Mouse (Mus musculus) intestine, embryonic 15.5 days (tissue): ENCODE data around the gene Syna. TPM values are rescaled to one million over a fixed set of nuclear protein-coding genes. Genes with fewer than 3 reads are reported as not detected.

Source experiments
- ATAC-seq: fragments of 200-750 bp; cut with Nextera tagmentation; 2 replicates; pipeline ENCODE4 v1.8.0; 2017; ENCODE audit warnings: moderate TSS enrichment, moderate library complexity
- H3K27ac ChIP-seq: fragments of 300-500 bp; sonication (generic); 2 replicates; pipeline ENCODE4 v1.5.1; 2015; ENCODE audit warnings: mild to moderate bottlenecking, inconsistent platforms
- H3K27me3 ChIP-seq: fragments of 300-500 bp; sonication (generic); replicated peaks from 2 replicates; pipeline ENCODE4 v1.6.1; 2015; ENCODE audit warnings: inconsistent platforms
- H3K36me3 ChIP-seq: fragments of 300-500 bp; sonication (generic); 2 replicates; pipeline ENCODE4 v1.6.1; 2015; ENCODE audit warnings: inconsistent platforms
- H3K4me1 ChIP-seq: fragments of 300-500 bp; sonication (generic); replicated peaks from 2 replicates; pipeline ENCODE4 v1.6.1; 2015; ENCODE audit warnings: inconsistent platforms
- H3K4me2 ChIP-seq: fragments of 300-500 bp; sonication (generic); replicated peaks from 2 replicates; pipeline ENCODE4 v1.6.1; 2015; ENCODE audit warnings: mild to moderate bottlenecking, inconsistent platforms
- H3K4me3 ChIP-seq: fragments of 300-500 bp; sonication (generic); replicated peaks from 2 replicates; pipeline ENCODE4 v1.5.1; 2015; ENCODE audit warnings: inconsistent platforms
- H3K9ac ChIP-seq: fragments of 300-500 bp; sonication (generic); 2 replicates; pipeline ENCODE4 v1.6.1; 2015; ENCODE audit warnings: inconsistent platforms
- H3K9me3 ChIP-seq: fragments of 300-500 bp; sonication (generic); 2 replicates; pipeline ENCODE4 v1.6.1; 2016; ENCODE audit warnings: inconsistent platforms
- WGBS: fragments of 180-500 bp; shearing (Covaris S2); methylation state at CpG from one replicate; pipeline ENCODE4 v1.1.7; 2015; 5-methylcytosine and 5-hydroxymethylcytosine counted together
- polyA plus RNA-seq: library from polyadenylated mRNA; unstranded; fragments of >200 nt; fragmentation: Nextera tagmentation; extraction: Ambion mirVana; gene quantifications from 2 replicates; pipeline ENCODE4 v1.2.1, GENCODE M21; 2015

Gene Syna
- polyA plus RNA-seq, 1 experiment from 2014 or later = 0.06 TPM

GRCm38 (mm10) chr5:134521806-134522205, 38.2 kb downstream of the Syna start:
- H3K36me3 ChIP-seq = peaks cover 30% of the 10 kb centered on the region
- H3K4me1 ChIP-seq = no peaks in the 10 kb centered on the region
- no peaks in the 10 kb centered on the region for H3K27me3 ChIP-seq
- no peak overlapping the region for H3K9ac ChIP-seq
- 84% methylated on average over 7 of the region's 7 CpGs for WGBS
- no peak overlapping the region for H3K27ac ChIP-seq
- no peaks in the 10 kb centered on the region for H3K9me3 ChIP-seq
- H3K4me2 ChIP-seq = no peak overlapping the region
- H3K4me3 ChIP-seq = no peak overlapping the region
- no peak for ATAC-seq

- no peak for ATAC-seq
- 96% methylated on average over 2 of the region's 2 CpGs for WGBS
- Histone ChIP-seq H3K4me1 (no peaks in the 10 kb centered on the region), H3K9ac (no peak overlapping the region), H3K27ac (no peak overlapping the region), H3K36me3 (peaks cover 37% of the 10 kb centered on the region), H3K4me2 (no peak overlapping the region), H3K27me3 (no peaks in the 10 kb centered on the region), H3K4me3 (no peak overlapping the region), H3K9me3 (no peaks in the 10 kb centered on the region)
Observed at GRCm38 (mm10) chr5:134521131-134521530, 38.8 kb downstream of the Syna start.

GRCm38 (mm10) chr5:134520120-134520519, 39.9 kb downstream of the Syna start:
- 93% methylated on average over 4 of the region's 4 CpGs for WGBS

GRCm38 (mm10) chr5:134519471-134519870, 40.5 kb downstream of the Syna start:
- no peak overlapping the region for H3K4me2 ChIP-seq
- no peak for ATAC-seq
- no peaks in the 10 kb centered on the region for H3K4me1 ChIP-seq
- H3K4me3 ChIP-seq = no peak overlapping the region
- H3K9me3 ChIP-seq = no peaks in the 10 kb centered on the region
- peaks cover 54% of the 10 kb centered on the region for H3K36me3 ChIP-seq
- WGBS = 89% methylated on average over 5 of the region's 5 CpGs
- H3K9ac ChIP-seq = no peak overlapping the region
- no peaks in the 10 kb centered on the region for H3K27me3 ChIP-seq
- no peak overlapping the region for H3K27ac ChIP-seq

More at GRCm38 (mm10) chr5:134520120-134520519, 39.9 kb downstream of the Syna start:
- Histone ChIP-seq H3K27ac (no peak overlapping the region), H3K36me3 (peaks cover 47% of the 10 kb centered on the region), H3K9ac (no peak overlapping the region), H3K4me3 (no peak overlapping the region), H3K4me2 (no peak overlapping the region), H3K4me1 (no peaks in the 10 kb centered on the region), H3K27me3 (no peaks in the 10 kb centered on the region), H3K9me3 (no peaks in the 10 kb centered on the region)
- no peak for ATAC-seq

GRCm38 (mm10) chr5:134512086-134512485, 47.9 kb downstream of the Syna start:
- no peak overlapping the region for H3K9ac ChIP-seq
- H3K4me3 ChIP-seq = no peak overlapping the region
- no peaks in the 10 kb centered on the region for H3K27me3 ChIP-seq
- H3K36me3 ChIP-seq = peaks cover 61% of the 10 kb centered on the region
- H3K9me3 ChIP-seq = no peaks in the 10 kb centered on the region
- no peak overlapping the region for H3K27ac ChIP-seq
- no peak for ATAC-seq
- no peak overlapping the region for H3K4me2 ChIP-seq
- 69% methylated on average over 5 of the region's 5 CpGs for WGBS
- no peaks in the 10 kb centered on the region for H3K4me1 ChIP-seq

GRCm38 (mm10) chr5:134510266-134510665, 49.7 kb downstream of the Syna start:
- Histone ChIP-seq H3K4me2 (no peak overlapping the region), H3K4me1 (0 out of 2 replicates have a peak, but pooled peaks cover 2% of the 10 kb centered on the region), H3K27me3 (no peaks in the 10 kb centered on the region), H3K4me3 (no peak overlapping the region), H3K9ac (no peak overlapping the region), H3K9me3 (no peaks in the 10 kb centered on the region), H3K36me3 (peaks cover 42% of the 10 kb centered on the region), H3K27ac (no peak overlapping the region)
- no peak for ATAC-seq
- WGBS = 91% methylated on average over 5 of the region's 5 CpGs

GRCm38 (mm10) chr5:134508965-134509364, 51.0 kb downstream of the Syna start:
- no peak overlapping the region for H3K4me2 ChIP-seq
- peaks cover 32% of the 10 kb centered on the region for H3K36me3 ChIP-seq
- 0 out of 2 replicates have a peak, but pooled peaks cover 2% of the 10 kb centered on the region for H3K4me1 ChIP-seq
- no peaks in the 10 kb centered on the region for H3K9me3 ChIP-seq
- no peaks in the 10 kb centered on the region for H3K27me3 ChIP-seq
- no peak overlapping the region for H3K4me3 ChIP-seq
- 85% methylated on average over 5 of the region's 5 CpGs for WGBS
- no peak for ATAC-seq
- H3K9ac ChIP-seq = no peak overlapping the region
- H3K27ac ChIP-seq = no peak overlapping the region

Other genes starting within 250 kb of the Syna start
- gene Gtf2i, start 245.4 kb downstream of the Syna start, polyA plus RNA-seq = 125 and 137 TPM in 2 replicates
- 81.6 and 84.4 TPM in 2 replicates for gene Gtf2ird1, start 103.5 kb downstream of the Syna start, polyA plus RNA-seq
- gene Clip2, start 7.7 kb downstream of the Syna start, polyA plus RNA-seq = 3.6 and 3.9 TPM in 2 replicates
- 245 and 247 TPM in 2 replicates for gene Rfc2, start 21.2 kb upstream of the Syna start, polyA plus RNA-seq
- gene Lat2, start 54.9 kb upstream of the Syna start, polyA plus RNA-seq = 2.0 and 2.8 TPM in 2 replicates
- 382 and 397 TPM in 2 replicates for gene Eif4h, start 79.3 kb upstream of the Syna start, polyA plus RNA-seq
- gene Limk1, start 128.4 kb upstream of the Syna start, polyA plus RNA-seq = 3.7 and 4.1 TPM in 2 replicates
- gene Eln, start 187.2 kb upstream of the Syna start, polyA plus RNA-seq = 86.7 and 89.8 TPM in 2 replicates